30 mouse cellular contexts compared by ENCODE assay signal in the genomic region with DNA sequence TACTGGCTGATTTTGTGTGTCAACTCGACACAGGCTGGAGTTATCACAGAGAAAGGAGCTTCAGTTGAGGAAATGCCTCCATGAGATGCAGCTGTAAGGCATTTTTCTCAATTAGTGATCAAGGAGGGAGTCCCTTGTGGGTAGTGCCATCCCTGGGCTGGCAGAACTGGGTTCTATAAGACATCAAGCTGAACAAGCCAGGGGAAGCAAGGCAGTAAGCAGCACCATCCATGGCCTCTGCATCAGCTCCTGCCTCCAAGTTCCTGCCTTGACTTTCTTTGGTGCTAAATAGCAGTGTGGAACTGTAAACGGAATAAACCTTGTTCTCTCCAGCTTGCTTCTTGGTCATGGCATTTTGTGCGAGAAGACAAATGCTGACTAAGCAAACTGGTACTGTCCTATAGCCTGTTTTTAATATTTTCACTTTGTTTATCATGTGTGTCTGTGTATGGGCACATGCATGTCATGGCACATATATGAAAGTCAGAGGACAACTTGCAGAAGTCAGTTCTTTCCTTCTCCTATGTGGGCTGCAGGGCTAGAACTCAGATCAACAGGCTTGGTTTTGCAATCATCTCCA. TPM values are rescaled to one million over a fixed set of nuclear protein-coding genes. Genes with fewer than 3 reads are reported as not detected.
"Had no signal": no experiment of that assay in that cellular context is flagged by ENCODE, and none has a peak within 500 bp of the region (broad histone marks: within the 10 kb centered on the region; RNA-seq: fewer than 3 reads in every experiment).

No protein-coding gene starts in this region.

- H3K9ac ChIP-seq: embryonic facial prominence, embryonic 12.5 days; embryonic facial prominence, embryonic 13.5 days; embryonic facial prominence, embryonic 15.5 days; forebrain, embryonic 12.5 days; forebrain, embryonic 13.5 days; forebrain, embryonic 15.5 days; forebrain, postnatal 0 days had no signal

- H3K4me1 ChIP-seq: embryonic facial prominence, embryonic 10.5 days; embryonic facial prominence, embryonic 12.5 days; embryonic facial prominence, embryonic 13.5 days; embryonic facial prominence, embryonic 15.5 days; forebrain, embryonic 13.5 days; forebrain, embryonic 15.5 days had no signal

- H3K4me2 ChIP-seq: embryonic facial prominence, embryonic 12.5 days; embryonic facial prominence, embryonic 13.5 days; embryonic facial prominence, embryonic 15.5 days; forebrain, embryonic 12.5 days; forebrain, embryonic 13.5 days; forebrain, embryonic 15.5 days; heart, embryonic 11.5 days had no signal

- H3K9me3 ChIP-seq: embryonic facial prominence, embryonic 10.5 days; embryonic facial prominence, embryonic 12.5 days; embryonic facial prominence, embryonic 13.5 days; embryonic facial prominence, embryonic 15.5 days; forebrain, embryonic 10.5 days; forebrain, embryonic 12.5 days; forebrain, embryonic 13.5 days; forebrain, embryonic 15.5 days had no signal

- H3K27ac ChIP-seq: embryonic facial prominence, embryonic 10.5 days; embryonic facial prominence, embryonic 12.5 days; embryonic facial prominence, embryonic 13.5 days; embryonic facial prominence, embryonic 15.5 days; forebrain, embryonic 10.5 days; forebrain, embryonic 12.5 days; forebrain, embryonic 13.5 days; forebrain, embryonic 15.5 days; gastrocnemius, adult 2 months; heart, adult 2 months had no signal

- H3K4me3 ChIP-seq: embryonic facial prominence, embryonic 10.5 days; embryonic facial prominence, embryonic 12.5 days; embryonic facial prominence, embryonic 13.5 days; embryonic facial prominence, embryonic 15.5 days; erythroblast, embryonic 14.5 days; forebrain, embryonic 10.5 days; forebrain, embryonic 12.5 days; forebrain, embryonic 13.5 days; forebrain, embryonic 15.5 days; gastrocnemius, adult 2 months; heart, adult 2 months had no signal

- ATAC-seq: forebrain, embryonic 13.5 days; forebrain, embryonic 14.5 days; forebrain, embryonic 15.5 days; forebrain, embryonic 16.5 days; forebrain, postnatal 0 days had no signal

- H3K27me3 ChIP-seq: embryonic facial prominence, embryonic 12.5 days; embryonic facial prominence, embryonic 13.5 days; embryonic facial prominence, embryonic 15.5 days; forebrain, embryonic 12.5 days; forebrain, embryonic 13.5 days; forebrain, embryonic 15.5 days had no signal

- H3K36me3 ChIP-seq: embryonic facial prominence, embryonic 10.5 days; embryonic facial prominence, embryonic 12.5 days; embryonic facial prominence, embryonic 13.5 days; embryonic facial prominence, embryonic 15.5 days; forebrain, embryonic 10.5 days; forebrain, embryonic 12.5 days; forebrain, embryonic 15.5 days had no signal

- DNase-seq: cerebellum, adult 9-10 months; cerebellum, adult 9-11 months; cerebellum, postnatal 10 days; cerebellum, postnatal 14 days; cerebellum, postnatal 25 days; cerebellum, postnatal 36 days; embryo, embryonic 11 days; forebrain, postnatal 0 days; gastrocnemius, adult 2 months; gastrocnemius, postnatal 10 days; gastrocnemius, postnatal 14 days; gastrocnemius, postnatal 25 days; gastrocnemius, postnatal 36 days; heart, adult 2 months had no signal

RNA-seq across cellular contexts. Expression of a gene that starts 57.3 kb away (rescaled TPM):
- total RNA-seq: common myeloid progenitor, adult 5-6 weeks; gastrocnemius, adult 18-20 months; gastrocnemius, adult 2 months; gastrocnemius, adult 8-10 months; gastrocnemius, postnatal 36 days; granulocyte monocyte progenitor cell, adult 5-6 weeks had no signal
- polyA plus RNA-seq: erythroblast, embryonic 14.5 days had no signal
